Mouse (Mus musculus) MEL-GATA-1-ER (cell line): ENCODE results near the gene Mtx2.

ENCODE experiments used
- DNase-seq: peaks from one replicate; pipeline ENCODE4 v3.0.0-alpha.2; 2012; ENCODE audit warnings: low read depth; ENCODE audit errors: extremely low read depth

The Mtx2 gene

DNA sequence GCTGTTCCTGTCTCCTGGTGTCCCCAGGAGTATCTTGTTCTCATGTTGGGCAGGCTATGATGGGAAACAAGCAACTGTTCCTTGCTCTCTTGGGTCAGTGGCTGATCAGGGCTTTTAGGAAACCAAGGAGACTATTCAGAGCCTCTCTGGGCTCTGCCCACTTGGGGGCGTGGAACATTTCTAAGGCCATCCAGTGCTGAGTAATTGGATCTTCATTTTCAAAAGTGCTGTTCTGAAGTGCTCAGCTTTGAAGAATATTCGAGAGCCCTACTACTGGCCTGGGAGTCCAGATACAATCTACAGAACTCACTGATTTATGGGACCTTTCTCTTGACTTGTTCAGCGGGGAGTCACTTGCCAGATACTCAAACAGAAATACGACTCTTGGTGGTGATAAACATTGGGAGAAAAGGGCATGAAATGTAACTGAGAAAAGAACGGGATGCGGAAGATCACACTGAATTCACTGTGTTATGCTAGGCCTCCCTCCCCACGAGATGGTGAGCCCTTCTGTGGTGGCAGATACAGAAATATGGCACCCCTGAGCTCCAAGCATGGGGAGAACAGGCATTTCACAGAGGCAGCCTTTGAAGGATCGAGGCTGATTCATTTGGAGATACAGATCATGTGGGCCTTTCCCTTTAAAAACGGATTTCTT, 92.4 kb downstream of the Mtx2 start:
- DNase-seq, result no peak

DNA sequence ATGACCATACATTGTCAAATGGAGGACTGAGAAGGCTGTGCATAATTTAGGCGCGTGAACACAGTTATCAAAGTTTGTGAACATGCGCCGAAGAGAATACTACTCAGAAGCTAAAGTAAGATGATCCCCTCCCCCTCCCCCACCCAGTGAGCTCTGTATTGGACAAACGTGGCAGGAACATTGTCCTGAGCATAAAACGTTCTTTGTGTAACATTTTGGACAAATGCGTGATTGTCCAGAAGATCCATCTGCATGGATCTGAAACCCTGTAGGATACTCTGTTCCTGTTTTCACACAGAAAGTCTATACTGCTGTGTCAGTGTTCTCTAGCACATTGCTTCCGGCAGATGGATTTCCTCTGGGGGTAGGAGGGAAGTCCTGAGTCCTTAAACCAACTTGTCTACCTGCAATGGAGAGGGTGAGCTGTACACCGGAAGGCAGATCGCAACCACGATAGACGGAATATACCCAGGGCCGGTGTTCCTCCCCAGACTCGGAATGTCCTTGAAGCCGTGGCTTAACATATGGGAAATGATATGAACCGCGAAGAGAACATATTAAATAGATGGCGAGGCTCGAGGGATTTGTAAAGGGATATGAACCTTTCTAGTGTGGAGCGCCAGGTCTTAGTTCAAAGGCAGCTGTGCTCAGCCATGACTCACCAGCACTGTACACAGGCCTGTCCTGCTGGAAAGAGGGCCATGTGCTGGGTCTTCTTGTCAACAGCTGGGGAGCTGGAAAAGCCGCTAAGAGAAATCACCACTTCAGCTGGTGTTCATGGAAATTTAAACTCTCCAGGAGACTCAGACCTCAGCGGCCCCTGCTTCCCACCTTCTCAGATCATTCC, 100.6 kb downstream of the Mtx2 start:
- DNase-seq, result no peak
